Mouse (Mus musculus) hindbrain, embryonic 16.5 days (tissue): ENCODE data around the gene Cisd1. TPM values are rescaled to one million over a fixed set of nuclear protein-coding genes. Genes with fewer than 3 reads are reported as not detected.

Experiments used
- ATAC-seq: fragments of 200-750 bp; cut with Nextera tagmentation; 2 replicates; pipeline ENCODE4 v1.8.0; 2017; ENCODE audit warnings: moderate TSS enrichment, moderate library complexity
- H3K27ac ChIP-seq: fragments of 300-500 bp; sonication (generic); 2 replicates; pipeline ENCODE4 v1.5.1; 2014; ENCODE audit warnings: low read depth, mild to moderate bottlenecking, control low read depth, low read length, moderate library complexity
- H3K27me3 ChIP-seq: fragments of 300-500 bp; sonication (generic); replicated peaks from 2 replicates; pipeline ENCODE4 v1.6.1; 2014; ENCODE audit warnings: low read length; ENCODE audit not compliant: control insufficient read depth, insufficient read depth
- H3K36me3 ChIP-seq: fragments of 300-500 bp; sonication (generic); 2 replicates; pipeline ENCODE4 v1.6.1; 2014; ENCODE audit warnings: mild to moderate bottlenecking, low read length, moderate library complexity, mixed read lengths; ENCODE audit not compliant: control insufficient read depth, insufficient read depth
- H3K4me1 ChIP-seq: fragments of 300-500 bp; sonication (generic); 2 replicates; pipeline ENCODE4 v1.6.1; 2014; ENCODE audit warnings: low read depth, low read length; ENCODE audit not compliant: control insufficient read depth, insufficient read depth
- H3K4me2 ChIP-seq: fragments of 300-500 bp; sonication (generic); 2 replicates; pipeline ENCODE4 v1.6.1; 2014; ENCODE audit warnings: mild to moderate bottlenecking, low read length, control low read depth, moderate library complexity
- H3K4me3 ChIP-seq: fragments of 300-500 bp; sonication (generic); 2 replicates; pipeline ENCODE4 v1.5.1; 2014; ENCODE audit warnings: mild to moderate bottlenecking, low read length, control low read depth, moderate library complexity
- H3K9ac ChIP-seq: fragments of 300-500 bp; sonication (generic); 2 replicates; pipeline ENCODE4 v1.6.1; 2014; ENCODE audit warnings: low read depth, mild to moderate bottlenecking, control low read depth, low read length, moderate library complexity
- H3K9me3 ChIP-seq: fragments of 300-500 bp; sonication (generic); 2 replicates; pipeline ENCODE4 v1.6.1; 2014; ENCODE audit warnings: mild to moderate bottlenecking, low read length, moderate library complexity; ENCODE audit not compliant: control insufficient read depth
- WGBS: fragments of 180-500 bp; shearing (Covaris S2); extraction: QIAGEN DNeasy Blood & Tissue Kit; methylation state at CpG from one replicate; pipeline ENCODE4 v1.1.7; 2014; 5-methylcytosine and 5-hydroxymethylcytosine counted together
- polyA plus RNA-seq: library from polyadenylated mRNA; unstranded; fragments of >200 nt; fragmentation: Nextera tagmentation; extraction: Ambion mirVana; gene quantifications from 2 replicates; pipeline ENCODE4 v1.2.1, GENCODE M21; 2015

Gene Cisd1
- polyA plus RNA-seq, 1 experiment from 2014 or later: 365 TPM

DNA sequence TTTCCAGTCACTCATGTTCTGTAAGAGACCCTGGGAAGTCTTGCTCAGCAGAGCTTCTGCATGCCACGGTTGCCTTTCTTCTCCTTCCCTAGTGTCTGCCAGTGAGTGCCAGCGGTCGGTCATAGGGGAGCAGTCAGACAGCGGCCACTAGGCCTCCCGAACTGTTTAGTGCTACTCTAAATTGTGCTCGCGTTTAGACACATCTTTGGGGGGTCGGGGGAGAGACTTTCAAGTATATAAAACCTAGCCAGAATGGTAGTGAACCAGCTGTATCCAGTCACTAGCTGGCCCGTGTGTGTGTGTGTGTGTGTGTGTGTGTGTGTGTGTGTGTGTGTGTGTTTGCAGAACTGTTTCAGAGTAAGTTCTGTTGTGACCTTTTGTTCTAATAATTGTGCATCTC, 9.1 kb upstream of the Cisd1 start:
- Histone ChIP-seq H3K36me3 (no peaks in the 10 kb centered on the region), H3K4me3 (no peak overlapping the region), H3K27me3 (no peaks in the 10 kb centered on the region), H3K9me3 (no peaks in the 10 kb centered on the region), H3K27ac (no peak overlapping the region), H3K4me2 (no peak overlapping the region), H3K9ac (no peak overlapping the region), H3K4me1 (peaks cover 7% of the 10 kb centered on the region)
- 80% methylated on average over 9 of the region's 9 CpGs for WGBS
- ATAC-seq: no peak

DNA sequence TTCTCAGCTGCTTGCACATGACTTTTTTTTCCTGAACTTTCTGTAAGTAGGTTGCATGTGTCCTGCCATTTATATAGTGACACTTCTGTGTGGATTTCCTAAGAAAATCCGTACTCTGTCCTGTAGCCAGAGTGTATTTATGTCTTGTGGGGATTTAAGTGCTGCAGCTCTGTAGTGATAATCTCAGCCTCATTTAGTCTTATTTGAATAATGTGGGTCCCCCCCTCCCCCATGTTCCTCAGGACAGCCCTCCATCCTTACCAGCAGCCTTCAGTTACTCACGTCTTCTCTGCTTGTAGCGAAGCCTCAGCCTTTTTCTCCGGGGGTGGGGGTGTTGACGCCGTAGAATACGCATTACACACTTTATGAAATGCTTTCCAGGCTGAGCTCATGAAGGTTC, 6.5 kb upstream of the Cisd1 start:
- no peak overlapping the region for H3K4me3 ChIP-seq
- no peaks in the 10 kb centered on the region for H3K27me3 ChIP-seq
- no peak for ATAC-seq
- WGBS: 91% methylated on average over 7 of the region's 7 CpGs
- H3K36me3 ChIP-seq: no peaks in the 10 kb centered on the region
- H3K9me3 ChIP-seq: no peaks in the 10 kb centered on the region
- no peak overlapping the region for H3K9ac ChIP-seq
- H3K4me2 ChIP-seq: no peak overlapping the region
- H3K27ac ChIP-seq: no peak overlapping the region
- H3K4me1 ChIP-seq: peaks cover 10% of the 10 kb centered on the region

DNA sequence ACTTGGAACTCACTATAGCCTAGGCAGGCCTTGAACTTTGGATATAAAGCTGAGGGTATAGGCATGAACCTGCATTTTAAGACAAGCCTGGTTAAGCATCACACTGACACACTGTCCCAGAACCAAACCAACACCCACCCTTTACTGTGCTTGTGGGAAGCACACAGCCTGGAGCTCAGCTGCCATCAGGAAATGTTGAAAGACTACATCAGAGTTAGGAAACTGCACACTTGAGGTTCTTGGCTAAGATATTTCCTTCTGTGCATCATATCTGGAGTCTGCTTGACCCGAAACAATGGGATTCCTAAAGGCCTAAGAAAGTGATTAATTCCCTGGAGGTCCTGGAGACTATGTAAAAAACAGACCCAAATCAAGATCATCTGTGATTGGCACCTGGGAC, 4.5 kb upstream of the Cisd1 start:
- H3K27ac ChIP-seq: no peak overlapping the region
- H3K4me3 ChIP-seq: peak overlapping the region; percentile 84
- peak overlapping the region; percentile 85 for H3K4me2 ChIP-seq
- WGBS: 94% methylated on average over 1 of the region's 1 CpGs
- no peak for ATAC-seq
- H3K27me3 ChIP-seq: no peaks in the 10 kb centered on the region
- peaks cover 15% of the 10 kb centered on the region for H3K4me1 ChIP-seq
- H3K9me3 ChIP-seq: no peaks in the 10 kb centered on the region
- no peaks in the 10 kb centered on the region for H3K36me3 ChIP-seq
- H3K9ac ChIP-seq: no peak overlapping the region

GRCm38 (mm10) chr10:71348637-71349280, 4.0 kb upstream of the Cisd1 start:
- Histone ChIP-seq H3K4me1 (peaks cover 17% of the 10 kb centered on the region), H3K36me3 (no peaks in the 10 kb centered on the region), H3K4me3 (peak overlapping the region; percentile 84), H3K9me3 (no peaks in the 10 kb centered on the region), H3K27me3 (no peaks in the 10 kb centered on the region), H3K27ac (no peak overlapping the region; the same call in 1 of the 2 replicates), H3K4me2 (peak overlapping the region; percentile 85), H3K9ac (peak overlapping the region; percentile 86)
- no peak for ATAC-seq
- 19% methylated on average over 16 of the region's 16 CpGs for WGBS

GRCm38 (mm10) chr10:71347964-71348636, 3.3 kb upstream of the Cisd1 start:
- Histone ChIP-seq H3K4me2 (peak overlapping the region; percentile 85), H3K9ac (peak overlapping the region; percentile 86), H3K27me3 (no peaks in the 10 kb centered on the region), H3K9me3 (no peaks in the 10 kb centered on the region), H3K27ac (peak overlapping the region; percentile 85), H3K4me1 (peaks cover 22% of the 10 kb centered on the region), H3K36me3 (no peaks in the 10 kb centered on the region), H3K4me3 (peak overlapping the region; percentile 84)
- under 1% methylated on average over 44 of the region's 48 CpGs for WGBS
- peak; percentile 65 for ATAC-seq

DNA sequence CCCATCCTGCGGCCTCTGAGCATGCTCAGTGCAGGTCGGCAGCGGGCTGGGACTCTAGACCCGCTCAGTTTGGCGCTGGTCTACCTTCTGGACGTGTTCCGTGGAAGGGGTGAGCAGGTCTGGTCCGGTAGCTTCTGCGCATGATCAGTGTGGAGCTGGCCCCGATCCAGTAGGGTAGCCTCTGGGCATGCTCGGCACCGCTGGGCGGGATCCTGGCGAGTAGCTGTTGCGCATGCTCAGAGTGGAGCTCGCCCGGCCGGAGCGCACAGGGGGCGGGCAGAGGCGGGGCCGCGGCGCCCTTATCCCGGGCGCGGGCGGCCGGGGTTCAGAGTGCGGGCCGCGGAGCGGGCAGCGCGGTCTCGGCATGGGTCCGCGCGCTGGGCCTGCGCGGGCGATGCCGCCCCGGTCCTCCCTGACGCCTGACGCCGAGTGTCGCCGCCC, 2.8 kb upstream of the Cisd1 start, which contains the start of gene Ipmk:
Gene Ipmk (plus strand): TSS at position 255 of the 441 bp plus-strand sequence.
- peaks cover 22% of the 10 kb centered on the region for H3K4me1 ChIP-seq
- peak within 1 kb of the TSS; percentile 85 for H3K27ac ChIP-seq
- peak; percentile 93 for ATAC-seq
- H3K9me3 ChIP-seq: no peaks in the 10 kb centered on the region
- H3K9ac ChIP-seq: peak within 1 kb of the TSS; percentile 86
- peak within 1 kb of the TSS; percentile 84 for H3K4me3 ChIP-seq
- H3K4me2 ChIP-seq: peak within 1 kb of the TSS; percentile 85
- WGBS: 0% methylated on average over 43 of the region's 49 CpGs
- H3K36me3 ChIP-seq: no peaks in the 10 kb centered on the region
- no peaks in the 10 kb centered on the region for H3K27me3 ChIP-seq

DNA sequence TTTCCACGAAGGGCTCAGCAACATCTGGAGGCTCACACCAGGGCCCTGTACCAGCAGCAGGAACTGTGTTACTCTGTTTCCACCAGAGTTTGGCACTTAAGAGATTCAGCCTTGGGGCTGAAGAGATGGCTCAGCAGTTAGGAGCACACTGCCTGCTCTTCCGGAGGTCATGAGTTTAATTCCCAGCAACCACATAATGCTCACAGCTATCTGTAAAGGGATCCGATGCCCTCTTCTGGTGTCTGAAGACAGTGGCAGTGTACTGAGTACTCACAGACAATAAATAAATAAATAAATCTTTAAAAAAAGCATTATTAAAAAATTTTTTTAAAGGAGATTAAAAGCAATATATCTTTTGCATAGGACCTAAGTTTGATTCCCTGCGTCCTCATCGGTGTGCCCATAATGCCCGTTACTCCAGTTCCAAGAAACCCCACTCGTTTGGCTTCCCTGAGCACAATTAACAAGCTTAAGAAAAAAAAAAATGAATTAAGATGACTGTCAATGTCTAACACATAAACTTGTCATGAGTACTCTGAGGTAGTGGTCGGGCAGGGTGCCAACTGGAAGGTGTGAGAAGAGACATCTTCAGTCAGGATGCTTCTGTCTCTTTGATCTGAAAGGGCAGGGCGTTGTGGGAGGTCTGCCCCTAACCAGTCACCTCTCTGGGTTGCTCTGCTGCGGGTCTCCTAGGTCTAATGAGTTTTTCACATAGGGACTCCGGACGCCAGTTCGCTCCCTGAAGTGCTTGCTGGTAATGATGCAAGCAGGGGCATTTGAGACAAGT, 2.2 kb upstream of the Cisd1 start:
- Histone ChIP-seq H3K9ac (peak overlapping the region; percentile 86), H3K27me3 (no peaks in the 10 kb centered on the region), H3K36me3 (no peaks in the 10 kb centered on the region), H3K4me3 (peak overlapping the region; percentile 84), H3K27ac (peak overlapping the region; percentile 85), H3K4me2 (peak overlapping the region; percentile 83), H3K4me1 (peaks cover 22% of the 10 kb centered on the region), H3K9me3 (no peaks in the 10 kb centered on the region)
- WGBS: 10% methylated on average over 13 of the region's 13 CpGs
- ATAC-seq: no peak

DNA sequence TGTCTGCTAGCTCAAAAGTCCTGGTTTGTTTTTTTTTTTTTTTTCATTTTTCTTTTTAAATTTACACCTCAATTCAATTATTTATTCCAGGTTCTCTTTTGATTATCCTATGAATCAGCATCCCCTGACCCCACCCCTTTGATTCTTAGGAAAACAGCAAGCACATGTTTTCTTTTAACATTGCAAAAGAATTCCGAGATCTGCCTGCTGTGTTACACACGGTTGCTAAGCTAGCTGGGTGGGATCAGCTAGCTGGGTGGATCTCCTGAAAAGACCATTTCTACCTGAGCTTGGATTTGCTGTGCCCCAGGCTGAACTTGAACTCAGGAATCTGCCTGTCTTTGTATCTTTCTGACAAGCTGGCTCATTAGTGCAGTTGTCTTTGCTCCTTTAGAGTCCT, 1.4 kb upstream of the Cisd1 start:
- no peak overlapping the region for H3K27ac ChIP-seq
- no peaks in the 10 kb centered on the region for H3K36me3 ChIP-seq
- H3K4me2 ChIP-seq: no peak overlapping the region
- H3K9me3 ChIP-seq: no peaks in the 10 kb centered on the region
- H3K4me3 ChIP-seq: no peak overlapping the region
- H3K9ac ChIP-seq: no peak overlapping the region
- no peak for ATAC-seq
- H3K27me3 ChIP-seq: no peaks in the 10 kb centered on the region
- H3K4me1 ChIP-seq: peaks cover 22% of the 10 kb centered on the region
- WGBS: 64% methylated on average over 2 of the region's 2 CpGs
